Mouse (Mus musculus): ENCODE measurements at regions not wholly inside any gene's neighbourhood (a gene's known extent, or its start where the extent isn't known, plus 50 kb on each side); places are given as distances from the start of the nearest gene placed in this dataset.

DNA sequence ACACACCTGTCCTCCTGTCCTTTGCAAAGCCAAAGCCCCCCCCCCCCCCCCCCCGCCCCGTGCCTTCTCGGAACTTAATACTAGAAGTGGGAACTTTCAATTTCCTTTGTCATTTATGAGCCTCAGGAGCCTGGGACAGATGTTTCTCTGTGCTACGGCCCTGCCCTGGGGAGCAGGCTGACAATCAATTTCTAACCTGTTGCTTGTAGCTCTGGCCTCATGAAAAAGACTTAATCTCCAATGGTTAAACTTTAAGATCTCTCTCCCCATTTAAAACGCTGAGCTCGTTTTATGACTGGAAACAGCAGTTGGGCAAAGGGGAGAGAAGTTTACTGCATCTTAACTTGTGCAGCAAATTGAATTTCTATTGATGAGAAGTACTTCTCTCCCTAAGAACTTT lies 173.6 kb upstream of the Tas2r119 start:
- WGBS = 4% methylated on average over 5 of the region's 6 CpGs
- no peak overlapping the region for H3K9ac ChIP-seq
- H3K4me1 ChIP-seq = peaks cover 23% of the 10 kb centered on the region
- H3K4me2 ChIP-seq = peak overlapping the region; percentile 25; the same call in 1 of the 2 replicates
- H3K27me3 ChIP-seq = no peaks in the 10 kb centered on the region
- ATAC-seq (ENCODE audit: low FRiP score) = peak; percentile 62
- no peaks in the 10 kb centered on the region for H3K9me3 ChIP-seq
- H3K4me3 ChIP-seq (replicated peaks) = no peak overlapping the region
- no peaks in the 10 kb centered on the region for H3K36me3 ChIP-seq (replicated peaks)
- peak overlapping the region; percentile 86 for H3K27ac ChIP-seq

DNA sequence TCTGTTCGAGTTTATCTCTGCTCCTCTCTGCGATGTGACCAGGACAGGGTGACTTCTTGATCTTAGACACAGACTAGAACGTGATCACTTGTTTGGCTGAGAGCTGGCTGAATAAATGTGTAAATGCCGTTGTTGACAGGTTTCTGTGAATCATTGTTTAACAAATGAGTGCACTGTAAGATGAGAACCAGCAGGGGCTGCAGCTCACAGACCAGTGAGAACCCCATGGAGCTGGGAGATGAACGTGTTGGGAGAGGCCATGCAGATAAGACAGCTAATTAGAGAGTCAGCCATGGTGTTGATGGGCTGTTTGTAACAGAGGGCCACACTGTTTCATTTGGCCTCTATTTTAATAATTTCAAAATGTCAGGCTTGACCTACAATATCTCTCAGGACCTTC lies 171.1 kb upstream of the Tas2r119 start:
- Histone ChIP-seq H3K4me3 (replicated peaks) (no peak overlapping the region), H3K9me3 (no peaks in the 10 kb centered on the region), H3K4me2 (no peak overlapping the region), H3K27ac (no peak overlapping the region), H3K9ac (no peak overlapping the region), H3K36me3 (replicated peaks) (no peaks in the 10 kb centered on the region), H3K4me1 (peaks cover 23% of the 10 kb centered on the region), H3K27me3 (no peaks in the 10 kb centered on the region)
- ATAC-seq (ENCODE audit: low FRiP score) = no peak
- WGBS = 30% methylated on average over 5 of the region's 5 CpGs

- no peak overlapping the region for H3K4me2 ChIP-seq
- H3K27ac ChIP-seq = no peak overlapping the region
- H3K9me3 ChIP-seq = no peaks in the 10 kb centered on the region
- no peak for ATAC-seq (ENCODE audit: low FRiP score)
- H3K36me3 ChIP-seq (replicated peaks) = no peaks in the 10 kb centered on the region
- WGBS = 78% methylated on average over 3 of the region's 3 CpGs
- no peaks in the 10 kb centered on the region; the same call in 1 of the 2 replicates for H3K4me1 ChIP-seq
- no peaks in the 10 kb centered on the region for H3K27me3 ChIP-seq
- H3K9ac ChIP-seq = no peak overlapping the region
- no peak overlapping the region for H3K4me3 ChIP-seq (replicated peaks)
Measured at GRCm38 (mm10) chr15:32009818-32010217, 167.3 kb upstream of the Tas2r119 start.

DNA sequence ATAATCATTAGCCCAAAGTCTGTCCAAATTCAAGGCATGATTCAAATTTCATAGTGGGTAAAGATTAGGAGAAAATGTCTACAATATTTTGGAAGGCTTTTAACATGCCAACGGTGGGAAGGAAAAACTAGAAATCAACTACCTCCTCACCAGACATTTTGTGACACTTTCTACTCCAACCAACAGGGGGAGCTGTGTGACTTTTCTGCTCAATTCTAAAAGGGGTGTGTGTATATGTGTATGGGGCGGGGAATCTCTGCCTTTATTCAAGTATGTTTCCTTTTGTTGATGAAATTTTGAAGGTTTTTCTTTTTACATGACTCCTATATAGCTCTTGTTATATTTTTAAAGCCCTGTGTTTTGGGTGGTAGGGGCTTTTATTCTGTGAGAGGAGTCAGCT lies 165.0 kb upstream of the Tas2r119 start:
- Histone ChIP-seq H3K9me3 (no peaks in the 10 kb centered on the region), H3K9ac (no peak overlapping the region), H3K4me3 (replicated peaks) (no peak overlapping the region), H3K4me2 (no peak overlapping the region), H3K4me1 (no peaks in the 10 kb centered on the region), H3K27me3 (no peaks in the 10 kb centered on the region), H3K27ac (no peak overlapping the region), H3K36me3 (replicated peaks) (no peaks in the 10 kb centered on the region)
- no peak for ATAC-seq (ENCODE audit: low FRiP score)
- 49% methylated on average over 2 of the region's 2 CpGs for WGBS

DNA sequence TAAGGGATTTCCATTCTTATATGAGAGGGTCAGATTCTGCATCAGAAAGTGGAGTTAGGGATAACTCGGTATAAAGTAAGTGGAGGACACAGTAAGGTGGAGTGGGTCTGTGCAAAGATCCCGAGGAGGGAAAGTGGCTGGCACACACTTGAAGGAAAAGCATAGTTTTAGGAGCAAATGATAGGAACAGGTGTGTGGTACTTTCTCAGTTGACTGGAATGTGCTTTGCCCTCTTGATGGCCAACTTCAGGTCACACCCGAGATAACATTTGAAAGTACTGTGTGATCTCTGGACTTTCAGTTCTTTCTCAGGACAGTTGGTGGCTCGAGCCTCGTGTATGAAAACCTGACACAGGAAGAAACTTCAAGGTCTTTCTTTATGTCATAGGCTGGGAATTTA lies 164.3 kb upstream of the Tas2r119 start:
- no peak overlapping the region for H3K4me3 ChIP-seq (replicated peaks)
- H3K4me1 ChIP-seq = no peaks in the 10 kb centered on the region
- H3K27ac ChIP-seq = no peak overlapping the region
- 83% methylated on average over 5 of the region's 5 CpGs for WGBS
- H3K4me2 ChIP-seq = no peak overlapping the region
- H3K27me3 ChIP-seq = no peaks in the 10 kb centered on the region
- H3K36me3 ChIP-seq (replicated peaks) = no peaks in the 10 kb centered on the region
- ATAC-seq (ENCODE audit: low FRiP score) = no peak
- H3K9ac ChIP-seq = no peak overlapping the region
- H3K9me3 ChIP-seq = no peaks in the 10 kb centered on the region

GRCm38 (mm10) chr15:32015169-32015568 lies 161.9 kb upstream of the Tas2r119 start:
- no peak overlapping the region for H3K4me3 ChIP-seq (replicated peaks)
- H3K4me2 ChIP-seq = no peak overlapping the region
- no peaks in the 10 kb centered on the region for H3K27me3 ChIP-seq
- no peak overlapping the region for H3K9ac ChIP-seq
- ATAC-seq (ENCODE audit: low FRiP score) = peak; percentile 39; the same call in 1 of the 2 replicates
- H3K4me1 ChIP-seq = no peaks in the 10 kb centered on the region
- WGBS = 80% methylated on average over 4 of the region's 4 CpGs
- no peak overlapping the region for H3K27ac ChIP-seq
- no peaks in the 10 kb centered on the region for H3K36me3 ChIP-seq (replicated peaks)
- H3K9me3 ChIP-seq = no peaks in the 10 kb centered on the region

DNA sequence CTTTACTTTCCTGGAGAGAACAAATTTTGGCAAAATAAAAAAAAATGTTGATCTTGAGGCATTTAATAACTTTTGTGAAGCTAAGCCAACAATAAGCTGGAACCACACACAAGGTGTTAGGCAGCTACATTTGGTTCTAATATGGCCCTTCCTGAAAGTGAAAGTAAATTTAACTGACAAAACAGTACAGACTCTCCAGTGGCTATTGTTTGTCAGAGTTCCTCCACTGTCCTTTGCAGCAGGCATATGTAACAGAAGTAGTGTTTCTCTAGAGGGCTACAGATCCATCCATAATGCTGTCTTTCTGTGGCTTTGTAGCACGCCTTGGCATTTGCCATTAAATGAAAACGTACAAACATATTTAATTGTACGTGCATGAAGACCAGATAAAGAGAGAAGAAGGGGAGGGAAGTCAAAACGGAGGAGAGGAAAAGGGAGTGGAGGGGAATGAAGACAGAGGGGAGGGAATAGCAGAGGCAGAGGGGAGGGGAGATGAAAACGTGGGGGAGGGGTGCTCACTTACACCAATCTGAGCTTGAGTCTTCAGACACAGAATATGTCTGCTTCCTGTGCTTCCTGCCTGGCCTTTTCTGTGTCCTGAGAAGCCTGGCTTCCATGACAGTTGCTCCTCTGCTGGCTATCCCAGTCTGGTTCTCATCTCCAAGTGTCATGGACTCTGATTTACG lies 156.6 kb upstream of the Tas2r119 start:
- Histone ChIP-seq H3K9me3 (no peaks in the 10 kb centered on the region), H3K4me3 (replicated peaks) (no peak overlapping the region), H3K27ac (no peak overlapping the region), H3K4me2 (no peak overlapping the region), H3K36me3 (replicated peaks) (no peaks in the 10 kb centered on the region), H3K4me1 (0 out of 2 replicates have a peak, but pooled peaks cover 6% of the 10 kb centered on the region), H3K9ac (no peak overlapping the region), H3K27me3 (no peaks in the 10 kb centered on the region)
- ATAC-seq (ENCODE audit: low FRiP score) = no peak
- 54% methylated on average over 6 of the region's 6 CpGs for WGBS

- Histone ChIP-seq H3K27me3 (no peaks in the 10 kb centered on the region), H3K9me3 (no peaks in the 10 kb centered on the region), H3K4me3 (replicated peaks) (no peak overlapping the region), H3K4me2 (no peak overlapping the region), H3K36me3 (replicated peaks) (no peaks in the 10 kb centered on the region), H3K27ac (no peak overlapping the region), H3K4me1 (0 out of 2 replicates have a peak, but pooled peaks cover 6% of the 10 kb centered on the region), H3K9ac (no peak overlapping the region)
- 75% methylated on average over 5 of the region's 5 CpGs for WGBS
- ATAC-seq (ENCODE audit: low FRiP score) = no peak
Measured at GRCm38 (mm10) chr15:32021009-32021602, 156.0 kb upstream of the Tas2r119 start.

- ATAC-seq (ENCODE audit: low FRiP score) = no peak
- H3K4me2 ChIP-seq = no peak overlapping the region
- no peak overlapping the region for H3K4me3 ChIP-seq (replicated peaks)
- no peaks in the 10 kb centered on the region for H3K9me3 ChIP-seq
- H3K4me1 ChIP-seq = peaks cover 19% of the 10 kb centered on the region
- H3K9ac ChIP-seq = no peak overlapping the region
- no peak overlapping the region for H3K27ac ChIP-seq
- no peaks in the 10 kb centered on the region for H3K27me3 ChIP-seq
- H3K36me3 ChIP-seq (replicated peaks) = no peaks in the 10 kb centered on the region
- 62% methylated on average over 1 of the region's 1 CpGs for WGBS
Measured at GRCm38 (mm10) chr15:32034091-32034490, 143.0 kb upstream of the Tas2r119 start.

DNA sequence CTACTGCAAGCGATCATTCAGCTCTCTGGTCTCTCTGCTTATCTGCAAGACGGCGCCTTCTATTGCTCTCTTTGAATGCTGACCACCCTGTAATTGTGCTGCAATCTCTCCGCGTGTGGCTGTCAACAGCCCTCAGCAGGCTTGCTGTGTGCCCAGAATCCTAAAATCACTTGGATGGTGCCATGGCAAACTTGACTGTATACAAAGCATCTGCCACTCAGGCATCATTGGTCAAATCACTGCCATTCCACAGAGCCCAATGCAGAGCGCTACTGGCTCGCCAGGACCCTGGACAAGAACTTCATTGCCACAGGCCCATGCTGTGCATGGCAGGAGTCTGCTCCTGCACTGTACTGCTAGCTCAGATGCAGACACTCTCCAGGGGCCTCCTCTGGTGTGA lies 142.3 kb upstream of the Tas2r119 start:
- H3K9me3 ChIP-seq = no peaks in the 10 kb centered on the region
- no peaks in the 10 kb centered on the region for H3K27me3 ChIP-seq
- no peaks in the 10 kb centered on the region for H3K36me3 ChIP-seq (replicated peaks)
- H3K4me2 ChIP-seq = no peak overlapping the region
- peaks cover 19% of the 10 kb centered on the region for H3K4me1 ChIP-seq
- peak; percentile 77 for ATAC-seq (ENCODE audit: low FRiP score)
- peak overlapping the region; percentile 14; the same call in 1 of the 2 replicates for H3K27ac ChIP-seq
- H3K4me3 ChIP-seq (replicated peaks) = no peak overlapping the region
- no peak overlapping the region for H3K9ac ChIP-seq
- 22% methylated on average over 7 of the region's 7 CpGs for WGBS

- ATAC-seq (ENCODE audit: low FRiP score) = no peak
- Histone ChIP-seq H3K27ac (no peak overlapping the region), H3K36me3 (replicated peaks) (no peaks in the 10 kb centered on the region), H3K4me3 (replicated peaks) (no peak overlapping the region), H3K4me2 (no peak overlapping the region), H3K9ac (no peak overlapping the region), H3K9me3 (no peaks in the 10 kb centered on the region), H3K27me3 (no peaks in the 10 kb centered on the region), H3K4me1 (no peaks in the 10 kb centered on the region)
- 86% methylated on average over 6 of the region's 6 CpGs for WGBS
Measured at GRCm38 (mm10) chr15:32041764-32042163, 135.3 kb upstream of the Tas2r119 start.

DNA sequence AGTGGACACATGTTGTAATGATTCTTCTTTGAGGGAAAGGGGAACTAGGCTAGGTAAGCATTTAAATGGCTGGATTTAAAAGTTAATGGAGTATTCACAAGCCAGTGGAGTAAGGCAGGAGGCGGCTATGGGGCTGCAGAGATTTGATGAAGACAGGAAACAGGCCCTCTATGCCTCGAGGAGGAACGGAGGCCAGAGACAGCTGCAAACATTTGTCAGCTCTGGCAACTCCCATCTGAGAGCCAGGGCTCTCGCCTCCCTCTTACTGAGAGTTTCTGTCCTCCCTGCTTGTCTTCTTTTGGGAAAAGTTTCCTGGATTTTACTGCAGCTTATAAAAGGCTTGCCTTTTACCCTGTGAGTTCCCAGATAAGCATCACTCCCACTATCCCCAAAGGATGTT lies 134.9 kb upstream of the Tas2r119 start:
- no peak overlapping the region for H3K27ac ChIP-seq
- WGBS = 75% methylated on average over 4 of the region's 4 CpGs
- H3K9ac ChIP-seq = no peak overlapping the region
- no peak overlapping the region for H3K4me2 ChIP-seq
- no peaks in the 10 kb centered on the region for H3K36me3 ChIP-seq (replicated peaks)
- H3K27me3 ChIP-seq = no peaks in the 10 kb centered on the region
- no peak overlapping the region for H3K4me3 ChIP-seq (replicated peaks)
- H3K4me1 ChIP-seq = no peaks in the 10 kb centered on the region
- no peaks in the 10 kb centered on the region for H3K9me3 ChIP-seq
- no peak for ATAC-seq (ENCODE audit: low FRiP score)

- Histone ChIP-seq H3K9ac (no peak overlapping the region), H3K9me3 (no peaks in the 10 kb centered on the region), H3K4me2 (no peak overlapping the region), H3K27me3 (no peaks in the 10 kb centered on the region), H3K36me3 (replicated peaks) (no peaks in the 10 kb centered on the region), H3K27ac (no peak overlapping the region), H3K4me3 (replicated peaks) (no peak overlapping the region), H3K4me1 (no peaks in the 10 kb centered on the region)
- 84% methylated on average over 1 of the region's 1 CpGs for WGBS
- no peak for ATAC-seq (ENCODE audit: low FRiP score)
Measured at GRCm38 (mm10) chr15:32042589-32042988, 134.5 kb upstream of the Tas2r119 start.
